Mouse (Mus musculus): ENCODE measurements around the gene Itpr3.

DNA sequence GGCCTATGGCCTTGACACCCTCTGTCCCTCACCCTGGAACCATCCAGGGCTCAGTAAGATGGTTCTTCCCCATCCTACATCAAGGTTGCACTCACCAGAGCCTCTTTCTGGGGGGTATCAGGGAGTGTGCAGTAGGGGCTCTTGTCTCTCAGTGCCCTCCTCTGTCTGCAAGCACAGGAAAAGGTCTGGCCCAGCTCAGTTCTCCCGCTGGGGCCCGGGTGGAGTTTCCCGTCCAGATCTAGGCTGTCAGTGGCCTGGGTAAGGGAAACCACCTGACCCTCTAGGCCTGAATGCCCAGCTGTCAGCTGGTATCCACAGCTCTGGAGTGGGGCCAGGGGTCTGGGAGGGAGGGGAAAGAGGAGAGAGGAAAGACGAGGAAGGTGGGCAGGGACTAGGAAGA lies 110.4 kb downstream of the Itpr3 start, which contains the start of gene Ip6k3:
- TF ChIP-seq CTCF (IDR thresholded peaks at IDR 0.05; ENCODE audit: insufficient read depth, low read length) (no peak), POLR2A (IDR thresholded peaks at IDR 0.05; ENCODE audit: borderline replicate concordance, extremely low read depth, low read depth, low read length) (no peak)

All from lung, adult 2 months (tissue).